Mouse (Mus musculus) limb, embryonic 13.5 days (tissue): ENCODE results near the gene Cers2. TPM values are rescaled to one million over a fixed set of nuclear protein-coding genes. Genes with fewer than 3 reads are reported as not detected.

ENCODE experiments used
- ATAC-seq: fragments of 200-750 bp; cut with Nextera tagmentation; 2 replicates; pipeline ENCODE4 v1.8.0; 2017; ENCODE audit warnings: low read depth, moderate number of reproducible peaks, moderate TSS enrichment; ENCODE audit not compliant: low FRiP score
- H3K27ac ChIP-seq: fragments of 300-500 bp; sonication (generic); 2 replicates; pipeline ENCODE4 v1.5.1; 2015; ENCODE audit warnings: inconsistent platforms, mild to moderate bottlenecking, moderate library complexity
- H3K27me3 ChIP-seq: fragments of 300-500 bp; sonication (generic); 2 replicates; pipeline ENCODE4 v1.6.1; 2015; ENCODE audit warnings: mild to moderate bottlenecking, inconsistent platforms
- H3K36me3 ChIP-seq: fragments of 300-500 bp; sonication (generic); 2 replicates; pipeline ENCODE4 v1.6.1; 2015; ENCODE audit warnings: inconsistent platforms, mild to moderate bottlenecking, moderate library complexity
- H3K4me1 ChIP-seq: fragments of 300-500 bp; sonication (generic); 2 replicates; pipeline ENCODE4 v1.6.1; 2015; ENCODE audit warnings: inconsistent platforms
- H3K4me2 ChIP-seq: fragments of 300-500 bp; sonication (generic); replicated peaks from 2 replicates; pipeline ENCODE4 v1.6.1; 2015; ENCODE audit warnings: inconsistent platforms, mild to moderate bottlenecking, moderate library complexity
- H3K4me3 ChIP-seq: fragments of 300-500 bp; sonication (generic); 2 replicates; pipeline ENCODE4 v1.5.1; 2015; ENCODE audit warnings: moderate library complexity, mild to moderate bottlenecking, inconsistent platforms
- H3K9ac ChIP-seq: fragments of 300-500 bp; sonication (generic); 2 replicates; pipeline ENCODE4 v1.6.1; 2015; ENCODE audit warnings: mild to moderate bottlenecking, inconsistent platforms
- H3K9me3 ChIP-seq: fragments of 300-500 bp; sonication (generic); 2 replicates; pipeline ENCODE4 v1.6.1; 2016; ENCODE audit warnings: inconsistent platforms
- WGBS: fragments of 180-500 bp; shearing (Covaris S2); methylation state at CpG from one replicate; pipeline ENCODE4 v1.1.7; 2015; 5-methylcytosine and 5-hydroxymethylcytosine counted together
- polyA plus RNA-seq: library from polyadenylated mRNA; unstranded; fragments of >200 nt; fragmentation: Nextera tagmentation; extraction: Ambion mirVana; gene quantifications from 2 replicates; pipeline ENCODE4 v1.2.1, GENCODE M21; 2015

Gene Cers2
- polyA plus RNA-seq, 1 experiment from 2014 or later = 184 TPM

GRCm38 (mm10) chr3:95282381-95282864 is 32.2 kb upstream of the Cers2 start:
- under 1% methylated on average over 11 of the region's 11 CpGs for WGBS
- H3K4me1 ChIP-seq = peaks cover 35% of the 10 kb centered on the region

GRCm38 (mm10) chr3:95282865-95283588 is 31.6 kb upstream of the Cers2 start:
- Histone ChIP-seq H3K36me3 (peaks cover 12% of the 10 kb centered on the region), H3K27ac (peak overlapping the region; percentile 92), H3K27me3 (no peaks in the 10 kb centered on the region), H3K9me3 (no peaks in the 10 kb centered on the region), H3K4me1 (peaks cover 35% of the 10 kb centered on the region), H3K4me3 (peak overlapping the region; percentile 77), H3K9ac (peak overlapping the region; percentile 90), H3K4me2 (peak overlapping the region; percentile 80)
- peak; percentile 64 for ATAC-seq
- under 1% methylated on average over 51 of the region's 51 CpGs for WGBS

More at GRCm38 (mm10) chr3:95282381-95282864, 32.2 kb upstream of the Cers2 start:
- Histone ChIP-seq H3K27ac (peak overlapping the region; percentile 92), H3K4me3 (peak overlapping the region; percentile 77), H3K9ac (peak overlapping the region; percentile 90), H3K27me3 (no peaks in the 10 kb centered on the region), H3K36me3 (peaks cover 6% of the 10 kb centered on the region), H3K4me2 (peak overlapping the region; percentile 80), H3K9me3 (no peaks in the 10 kb centered on the region)
- ATAC-seq = no peak

- Histone ChIP-seq H3K36me3 (peaks cover 17% of the 10 kb centered on the region), H3K9ac (peak overlapping the region; percentile 90), H3K27ac (peak overlapping the region; percentile 92), H3K4me3 (peak overlapping the region; percentile 77), H3K4me2 (peak overlapping the region; percentile 80), H3K9me3 (no peaks in the 10 kb centered on the region), H3K4me1 (peaks cover 35% of the 10 kb centered on the region), H3K27me3 (no peaks in the 10 kb centered on the region)
- 0% methylated on average over 7 of the region's 7 CpGs for WGBS
- no peak for ATAC-seq
Measured at GRCm38 (mm10) chr3:95283589-95283941, 31.0 kb upstream of the Cers2 start.

GRCm38 (mm10) chr3:95284062-95284461 is 30.5 kb upstream of the Cers2 start:
- H3K27ac ChIP-seq = peak overlapping the region; percentile 92; the same call in 1 of the 2 replicates
- H3K36me3 ChIP-seq = peaks cover 21% of the 10 kb centered on the region
- ATAC-seq = no peak
- no peaks in the 10 kb centered on the region for H3K9me3 ChIP-seq
- H3K4me1 ChIP-seq = peaks cover 35% of the 10 kb centered on the region
- H3K4me2 ChIP-seq = peak overlapping the region; percentile 80
- peak overlapping the region; percentile 77 for H3K4me3 ChIP-seq
- H3K27me3 ChIP-seq = no peaks in the 10 kb centered on the region
- H3K9ac ChIP-seq = peak overlapping the region; percentile 90
- 15% methylated on average over 1 of the region's 1 CpGs for WGBS

- H3K4me1 ChIP-seq = peaks cover 32% of the 10 kb centered on the region
- peak overlapping the region; percentile 77 for H3K4me3 ChIP-seq
- ATAC-seq = no peak
- H3K9me3 ChIP-seq = no peaks in the 10 kb centered on the region
- 85% methylated on average over 12 of the region's 12 CpGs for WGBS
- H3K9ac ChIP-seq = peak overlapping the region; percentile 90; the same call in 1 of the 2 replicates
- peaks cover 26% of the 10 kb centered on the region for H3K36me3 ChIP-seq
- H3K4me2 ChIP-seq = peak overlapping the region; percentile 80
- H3K27me3 ChIP-seq = no peaks in the 10 kb centered on the region
- no peak overlapping the region for H3K27ac ChIP-seq
Measured at GRCm38 (mm10) chr3:95284501-95285281, 29.9 kb upstream of the Cers2 start.

- Histone ChIP-seq H3K9me3 (no peaks in the 10 kb centered on the region), H3K27ac (no peak overlapping the region), H3K4me1 (peaks cover 28% of the 10 kb centered on the region), H3K4me2 (no peak overlapping the region), H3K36me3 (peaks cover 33% of the 10 kb centered on the region), H3K27me3 (no peaks in the 10 kb centered on the region), H3K9ac (0 out of 2 replicates have a peak overlapping the region, but pooled peaks have one; percentile 15), H3K4me3 (no peak overlapping the region)
- WGBS = 89% methylated on average over 5 of the region's 5 CpGs
- ATAC-seq = no peak
Measured at GRCm38 (mm10) chr3:95285390-95285789, 29.2 kb upstream of the Cers2 start.

GRCm38 (mm10) chr3:95286011-95286410 is 28.6 kb upstream of the Cers2 start:
- H3K36me3 ChIP-seq = peaks cover 39% of the 10 kb centered on the region
- no peak overlapping the region for H3K4me3 ChIP-seq
- no peaks in the 10 kb centered on the region for H3K27me3 ChIP-seq
- H3K9me3 ChIP-seq = no peaks in the 10 kb centered on the region
- ATAC-seq = no peak
- H3K9ac ChIP-seq = no peak overlapping the region
- H3K27ac ChIP-seq = no peak overlapping the region
- H3K4me2 ChIP-seq = no peak overlapping the region
- WGBS = 62% methylated on average over 5 of the region's 5 CpGs
- H3K4me1 ChIP-seq = peaks cover 24% of the 10 kb centered on the region

GRCm38 (mm10) chr3:95286510-95286909 is 28.1 kb upstream of the Cers2 start:
- no peaks in the 10 kb centered on the region for H3K27me3 ChIP-seq
- no peak overlapping the region for H3K27ac ChIP-seq
- peaks cover 24% of the 10 kb centered on the region for H3K4me1 ChIP-seq
- ATAC-seq = no peak
- WGBS = 86% methylated on average over 7 of the region's 7 CpGs
- no peak overlapping the region for H3K4me3 ChIP-seq
- no peak overlapping the region for H3K9ac ChIP-seq
- H3K4me2 ChIP-seq = no peak overlapping the region
- peaks cover 44% of the 10 kb centered on the region for H3K36me3 ChIP-seq
- H3K9me3 ChIP-seq = no peaks in the 10 kb centered on the region

- H3K36me3 ChIP-seq = peaks cover 55% of the 10 kb centered on the region
- H3K27me3 ChIP-seq = no peaks in the 10 kb centered on the region
- no peak overlapping the region for H3K27ac ChIP-seq
- no peak overlapping the region for H3K4me2 ChIP-seq
- H3K4me3 ChIP-seq = no peak overlapping the region
- 80% methylated on average over 3 of the region's 3 CpGs for WGBS
- no peak for ATAC-seq
- H3K9ac ChIP-seq = no peak overlapping the region
- peaks cover 20% of the 10 kb centered on the region for H3K4me1 ChIP-seq
- no peaks in the 10 kb centered on the region for H3K9me3 ChIP-seq
Measured at GRCm38 (mm10) chr3:95287541-95287940, 27.1 kb upstream of the Cers2 start.

- no peak for ATAC-seq
- H3K4me3 ChIP-seq = no peak overlapping the region
- WGBS = 90% methylated on average over 4 of the region's 4 CpGs
- H3K27ac ChIP-seq = no peak overlapping the region
- no peaks in the 10 kb centered on the region for H3K27me3 ChIP-seq
- no peaks in the 10 kb centered on the region for H3K9me3 ChIP-seq
- no peak overlapping the region for H3K4me2 ChIP-seq
- H3K36me3 ChIP-seq = peaks cover 73% of the 10 kb centered on the region
- peaks cover 11% of the 10 kb centered on the region for H3K4me1 ChIP-seq
- no peak overlapping the region for H3K9ac ChIP-seq
Measured at GRCm38 (mm10) chr3:95289419-95289818, 25.2 kb upstream of the Cers2 start.

GRCm38 (mm10) chr3:95290156-95290555 is 24.4 kb upstream of the Cers2 start:
- H3K9me3 ChIP-seq = no peaks in the 10 kb centered on the region
- no peak overlapping the region for H3K4me2 ChIP-seq
- no peak for ATAC-seq
- WGBS = 76% methylated on average over 6 of the region's 6 CpGs
- H3K9ac ChIP-seq = no peak overlapping the region
- peaks cover 81% of the 10 kb centered on the region for H3K36me3 ChIP-seq
- H3K27me3 ChIP-seq = no peaks in the 10 kb centered on the region
- H3K4me3 ChIP-seq = no peak overlapping the region
- no peak overlapping the region for H3K27ac ChIP-seq
- H3K4me1 ChIP-seq = peaks cover 5% of the 10 kb centered on the region; the same call in 1 of the 2 replicates

GRCm38 (mm10) chr3:95291041-95291440 is 23.6 kb upstream of the Cers2 start:
- Histone ChIP-seq H3K4me3 (no peak overlapping the region), H3K27me3 (no peaks in the 10 kb centered on the region), H3K36me3 (peaks cover 85% of the 10 kb centered on the region), H3K9me3 (no peaks in the 10 kb centered on the region), H3K27ac (no peak overlapping the region), H3K4me1 (peaks cover 6% of the 10 kb centered on the region; the same call in 1 of the 2 replicates), H3K9ac (no peak overlapping the region), H3K4me2 (no peak overlapping the region)
- WGBS = 87% methylated on average over 4 of the region's 4 CpGs
- no peak for ATAC-seq
